Mouse (Mus musculus): ENCODE results near the gene Asap3. TPM values are rescaled to one million over a fixed set of nuclear protein-coding genes. Genes with fewer than 3 reads are reported as not detected.

Gene Asap3
- polyA plus RNA-seq, 1 experiment from 2014 or later, result 4.8 TPM

GRCm38 (mm10) chr4:136179456-136179855 is 26.7 kb upstream of the Asap3 start:
- Histone ChIP-seq H3K9ac (replicated peaks) (peak overlapping the region; percentile 96), H3K27ac (ENCODE audit: low read depth) (peak overlapping the region; percentile 98), H3K27me3 (ENCODE audit: insufficient read depth, low read length) (no peaks in the 10 kb centered on the region), H3K36me3 (replicated peaks; ENCODE audit: insufficient read depth, low read length) (peaks cover 45% of the 10 kb centered on the region), H3K4me1 (ENCODE audit: insufficient read depth) (peaks cover 63% of the 10 kb centered on the region), H3K4me3 (ENCODE audit: low read depth, low read length) (peak overlapping the region; percentile 33; the same call in 1 of the 2 replicates), H3K4me2 (ENCODE audit: low read depth, low read length) (peak overlapping the region; percentile 90), H3K9me3 (ENCODE audit: low read length) (no peaks in the 10 kb centered on the region)
- no peak; the same call in 1 of the 2 replicates for TF ChIP-seq EP300 (IDR thresholded peaks at IDR 0.05; ENCODE audit: low read depth)
- no peak for TF ChIP-seq CTCF (IDR thresholded peaks at IDR 0.05; ENCODE audit: low read depth)
- ATAC-seq (no peak), DNase-seq (no peak)
- 58% methylated on average over 7 of the region's 7 CpGs for WGBS (ENCODE audit: insufficient replicate concordance)

- H3K9ac ChIP-seq (replicated peaks), result peak overlapping the region; percentile 96
Measured at GRCm38 (mm10) chr4:136179998-136180397, 26.2 kb upstream of the Asap3 start.

GRCm38 (mm10) chr4:136180408-136181330 is 25.5 kb upstream of the Asap3 start:
- Histone ChIP-seq H3K36me3 (replicated peaks; ENCODE audit: insufficient read depth, low read length) (peaks cover 51% of the 10 kb centered on the region), H3K4me3 (ENCODE audit: low read depth, low read length) (peak overlapping the region; percentile 33), H3K27me3 (ENCODE audit: insufficient read depth, low read length) (no peaks in the 10 kb centered on the region), H3K9me3 (ENCODE audit: low read length) (no peaks in the 10 kb centered on the region), H3K27ac (ENCODE audit: low read depth) (peak overlapping the region; percentile 98), H3K4me2 (ENCODE audit: low read depth, low read length) (peak overlapping the region; percentile 90), H3K4me1 (ENCODE audit: insufficient read depth) (peaks cover 60% of the 10 kb centered on the region), H3K9ac (replicated peaks) (peak overlapping the region; percentile 96)
- TF ChIP-seq CTCF (IDR thresholded peaks at IDR 0.05; ENCODE audit: low read depth) (no peak), EP300 (IDR thresholded peaks at IDR 0.05; ENCODE audit: low read depth) (no peak)
- DNase-seq (peak; percentile 84), ATAC-seq (peak; percentile 53)
- 48% methylated on average over 23 of the region's 23 CpGs for WGBS (ENCODE audit: insufficient replicate concordance)

More at GRCm38 (mm10) chr4:136179998-136180397, 26.2 kb upstream of the Asap3 start:
- H3K4me3 ChIP-seq (ENCODE audit: low read depth, low read length), result peak overlapping the region; percentile 33
- H3K27me3 ChIP-seq (ENCODE audit: insufficient read depth, low read length), result no peaks in the 10 kb centered on the region
- peak overlapping the region; percentile 90 for H3K4me2 ChIP-seq (ENCODE audit: low read depth, low read length)
- 10% methylated on average over 15 of the region's 15 CpGs for WGBS (ENCODE audit: insufficient replicate concordance)
- no peaks in the 10 kb centered on the region for H3K9me3 ChIP-seq (ENCODE audit: low read length)
- DNase-seq (peak; percentile 94), ATAC-seq (peak; percentile 35)
- TF ChIP-seq EP300 (IDR thresholded peaks at IDR 0.05; ENCODE audit: low read depth) (no peak), CTCF (IDR thresholded peaks at IDR 0.05; ENCODE audit: low read depth) (peak; percentile 95)
- H3K4me1 ChIP-seq (ENCODE audit: insufficient read depth), result peaks cover 60% of the 10 kb centered on the region
- peaks cover 48% of the 10 kb centered on the region for H3K36me3 ChIP-seq (replicated peaks; ENCODE audit: insufficient read depth, low read length)
- H3K27ac ChIP-seq (ENCODE audit: low read depth), result peak overlapping the region; percentile 98

- WGBS (ENCODE audit: insufficient replicate concordance), result 39% methylated on average over 12 of the region's 12 CpGs
Measured at GRCm38 (mm10) chr4:136181367-136181766, 24.8 kb upstream of the Asap3 start.

GRCm38 (mm10) chr4:136185375-136185774 is 20.8 kb upstream of the Asap3 start:
- H3K9me3 ChIP-seq (ENCODE audit: low read length), result no peaks in the 10 kb centered on the region
- no peak for ATAC-seq
- H3K9ac ChIP-seq (replicated peaks), result no peak overlapping the region
- 47% methylated on average over 9 of the region's 9 CpGs for WGBS (ENCODE audit: insufficient replicate concordance)
- peak overlapping the region; percentile 68 for H3K27ac ChIP-seq (ENCODE audit: low read depth)
- H3K4me3 ChIP-seq (ENCODE audit: low read depth, low read length), result no peak overlapping the region; the same call in 1 of the 2 replicates
- peak overlapping the region; percentile 15; the same call in 1 of the 2 replicates for H3K4me2 ChIP-seq (ENCODE audit: low read depth, low read length)
- H3K36me3 ChIP-seq (replicated peaks; ENCODE audit: insufficient read depth, low read length), result peaks cover 84% of the 10 kb centered on the region
- H3K27me3 ChIP-seq (ENCODE audit: insufficient read depth, low read length), result no peaks in the 10 kb centered on the region
- TF ChIP-seq CTCF (IDR thresholded peaks at IDR 0.05; ENCODE audit: low read depth) (no peak), EP300 (IDR thresholded peaks at IDR 0.05; ENCODE audit: low read depth) (no peak)
- peak; percentile 53 for DNase-seq
- peaks cover 41% of the 10 kb centered on the region for H3K4me1 ChIP-seq (ENCODE audit: insufficient read depth)

More at GRCm38 (mm10) chr4:136181367-136181766, 24.8 kb upstream of the Asap3 start:
- H3K27me3 ChIP-seq (ENCODE audit: insufficient read depth, low read length), result no peaks in the 10 kb centered on the region
- H3K9ac ChIP-seq (replicated peaks), result peak overlapping the region; percentile 39
- H3K4me1 ChIP-seq (ENCODE audit: insufficient read depth), result peaks cover 60% of the 10 kb centered on the region
- H3K4me2 ChIP-seq (ENCODE audit: low read depth, low read length), result peak overlapping the region; percentile 90
- H3K36me3 ChIP-seq (replicated peaks; ENCODE audit: insufficient read depth, low read length), result peaks cover 58% of the 10 kb centered on the region
- 0 out of 2 replicates have a peak overlapping the region, but pooled peaks have one; percentile 6 for H3K4me3 ChIP-seq (ENCODE audit: low read depth, low read length)
- H3K27ac ChIP-seq (ENCODE audit: low read depth), result peak overlapping the region; percentile 98
- DNase-seq, result no peak
- H3K9me3 ChIP-seq (ENCODE audit: low read length), result no peaks in the 10 kb centered on the region
- TF ChIP-seq CTCF (IDR thresholded peaks at IDR 0.05; ENCODE audit: low read depth), result peak; percentile 53
- TF ChIP-seq EP300 (IDR thresholded peaks at IDR 0.05; ENCODE audit: low read depth), result no peak
- ATAC-seq, result no peak

- Histone ChIP-seq H3K36me3 (replicated peaks; ENCODE audit: insufficient read depth, low read length) (peaks cover 84% of the 10 kb centered on the region), H3K27ac (ENCODE audit: low read depth) (peak overlapping the region; percentile 68), H3K27me3 (ENCODE audit: insufficient read depth, low read length) (no peaks in the 10 kb centered on the region), H3K4me3 (ENCODE audit: low read depth, low read length) (no peak overlapping the region), H3K4me2 (ENCODE audit: low read depth, low read length) (peak overlapping the region; percentile 65), H3K9ac (replicated peaks) (peak overlapping the region; percentile 45; the same call in 1 of the 2 replicates), H3K4me1 (ENCODE audit: insufficient read depth) (peaks cover 37% of the 10 kb centered on the region), H3K9me3 (ENCODE audit: low read length) (no peaks in the 10 kb centered on the region)
- no peak for TF ChIP-seq EP300 (IDR thresholded peaks at IDR 0.05; ENCODE audit: low read depth)
- no peak for TF ChIP-seq CTCF (IDR thresholded peaks at IDR 0.05; ENCODE audit: low read depth)
- DNase-seq, result no peak
- WGBS (ENCODE audit: insufficient replicate concordance), result 65% methylated on average over 8 of the region's 8 CpGs
- no peak; the same call in 1 of the 2 replicates for ATAC-seq
Measured at GRCm38 (mm10) chr4:136186315-136186714, 19.9 kb upstream of the Asap3 start.

All from liver, postnatal 0 days (tissue).